ENCODE assay signal across 8 mouse cellular contexts in the genomic region with DNA sequence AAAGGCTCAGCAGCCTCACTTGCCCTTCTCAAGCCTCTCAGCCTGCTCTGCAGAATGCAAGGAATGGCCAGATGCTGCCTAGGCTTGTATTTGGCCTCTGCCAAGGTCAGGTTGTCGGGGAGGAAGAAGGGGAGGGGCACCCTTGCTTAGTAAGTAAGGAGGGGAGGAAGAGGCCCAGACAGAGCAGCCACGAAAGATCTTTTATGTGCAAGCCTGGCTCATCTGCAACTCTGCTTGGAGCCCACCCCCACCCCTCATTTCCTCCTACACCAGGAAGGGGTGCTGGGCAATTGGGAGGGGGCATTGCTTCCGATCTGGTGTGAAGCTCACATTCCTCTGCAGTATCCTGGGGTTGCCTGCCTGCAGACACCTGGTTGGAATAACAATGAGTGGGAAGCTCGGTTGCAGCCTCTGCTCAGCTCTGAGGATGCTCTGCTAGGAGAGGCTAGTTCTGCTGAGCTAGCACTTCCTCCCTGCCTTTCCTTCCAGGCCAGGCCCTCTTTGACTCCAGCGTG.
A peak's percentile ranks its signal among the peaks of the same experiment; 100 is the strongest.
DNase-seq lines count a peak whose midpoint lies in the region; ATAC-seq and TF ChIP-seq lines count a peak whose summit lies in the region.

No protein-coding gene starts in this region.

- no peak overlapping the region for H3K9ac ChIP-seq in liver, postnatal 0 days (replicated peaks)
- no peak overlapping the region for H3K9ac ChIP-seq in hindbrain, embryonic 13.5 days
- H3K9ac ChIP-seq in midbrain, embryonic 11.5 days (ENCODE audit: low read length) = no peak overlapping the region

- H3K4me1 ChIP-seq in liver, postnatal 0 days (ENCODE audit: insufficient read depth) = peaks cover 9% of the 10 kb centered on the region; the same call in 1 of the 2 replicates
- H3K4me1 ChIP-seq in hindbrain, embryonic 13.5 days (replicated peaks) = peaks cover 16% of the 10 kb centered on the region
- 0 out of 2 replicates have a peak, but pooled peaks cover 3% of the 10 kb centered on the region for H3K4me1 ChIP-seq in midbrain, embryonic 11.5 days (ENCODE audit: control insufficient read depth, insufficient read depth, low read length)

- DNase-seq in liver = peak; percentile 15
- DNase-seq in liver, postnatal 0 days = no peak
- no peak for DNase-seq in midbrain, embryonic 11.5 days (ENCODE audit: low spot score, missing footprints)
- DNase-seq in urinary bladder, postnatal 25 days (ENCODE audit: low spot score) = peak; percentile 31
- DNase-seq in right cerebral cortex, postnatal 10 days (ENCODE audit: low spot score in 2 of 2) = no peak

- no peak for TF ChIP-seq CTCF in liver, postnatal 0 days (IDR thresholded peaks at IDR 0.05; ENCODE audit: low read depth)

- no peaks in the 10 kb centered on the region for H3K36me3 ChIP-seq in liver, postnatal 0 days (replicated peaks; ENCODE audit: insufficient read depth, low read length)
- no peaks in the 10 kb centered on the region for H3K36me3 ChIP-seq in hindbrain, embryonic 13.5 days
- no peaks in the 10 kb centered on the region for H3K36me3 ChIP-seq in midbrain, embryonic 11.5 days (ENCODE audit: control insufficient read depth, insufficient read depth, low read length)

- H3K9me3 ChIP-seq in liver, postnatal 0 days (ENCODE audit: low read length) = no peaks in the 10 kb centered on the region
- H3K9me3 ChIP-seq in hindbrain, embryonic 13.5 days = no peaks in the 10 kb centered on the region
- no peaks in the 10 kb centered on the region for H3K9me3 ChIP-seq in midbrain, embryonic 11.5 days (ENCODE audit: control insufficient read depth, low read length)

- H3K4me3 ChIP-seq in liver, postnatal 0 days (ENCODE audit: low read depth, low read length) = no peak overlapping the region
- H3K4me3 ChIP-seq in hindbrain, embryonic 13.5 days = no peak overlapping the region
- no peak overlapping the region for H3K4me3 ChIP-seq in midbrain, embryonic 11.5 days (ENCODE audit: low read depth, low read length)

- no peaks in the 10 kb centered on the region for H3K27me3 ChIP-seq in liver, postnatal 0 days (ENCODE audit: insufficient read depth, low read length)
- no peaks in the 10 kb centered on the region for H3K27me3 ChIP-seq in hindbrain, embryonic 13.5 days
- no peaks in the 10 kb centered on the region for H3K27me3 ChIP-seq in midbrain, embryonic 11.5 days (ENCODE audit: control insufficient read depth, insufficient read depth, low read length)

- no peak for TF ChIP-seq EP300 in liver, postnatal 0 days (IDR thresholded peaks at IDR 0.05; ENCODE audit: low read depth)

- WGBS in liver, postnatal 0 days (ENCODE audit: insufficient replicate concordance) = 38% methylated on average over 5 of the region's 5 CpGs
- WGBS in hindbrain, embryonic 13.5 days = 4% methylated on average over 5 of the region's 5 CpGs
- WGBS in midbrain, embryonic 11.5 days = 7% methylated on average over 5 of the region's 5 CpGs

- H3K27ac ChIP-seq in liver, postnatal 0 days (ENCODE audit: low read depth) = no peak overlapping the region
- H3K27ac ChIP-seq in hindbrain, embryonic 13.5 days = peak overlapping the region; percentile 66
- no peak overlapping the region for H3K27ac ChIP-seq in midbrain, embryonic 11.5 days (ENCODE audit: low read depth, low read length)

- H3K4me2 ChIP-seq in liver, postnatal 0 days (ENCODE audit: low read depth, low read length) = no peak overlapping the region
- H3K4me2 ChIP-seq in hindbrain, embryonic 13.5 days = no peak overlapping the region
- no peak overlapping the region for H3K4me2 ChIP-seq in midbrain, embryonic 11.5 days

- no peak for ATAC-seq in liver, postnatal 0 days
- peak; percentile 80 for ATAC-seq in activated CD4-positive, CD25-positive, alpha-beta regulatory T cell, adult 4 months
- peak; percentile 82 for ATAC-seq in hindbrain, embryonic 13.5 days (ENCODE audit: low FRiP score)
- ATAC-seq in midbrain, embryonic 11.5 days (ENCODE audit: low FRiP score) = peak; percentile 65
- no peak for ATAC-seq in erythroblast, adult 5-6 weeks (replicated peaks; ENCODE audit: low FRiP score, poor library complexity, severe bottlenecking)

Comparison
In these comparisons a context has a peak if more than half of its experiments do, and no peak if none do; other contexts are left out.
1. DNase-seq: peak in liver (single experiment) and urinary bladder, postnatal 25 days (single experiment); none in liver, postnatal 0 days (single experiment), midbrain, embryonic 11.5 days (single experiment) and right cerebral cortex, postnatal 10 days (0 of 2).
2. ATAC-seq: peak in activated CD4-positive, CD25-positive, alpha-beta regulatory T cell, adult 4 months (single experiment), hindbrain, embryonic 13.5 days (single experiment) and midbrain, embryonic 11.5 days (single experiment); none in liver, postnatal 0 days (single experiment) and erythroblast, adult 5-6 weeks (single experiment).